In the genomic region with DNA sequence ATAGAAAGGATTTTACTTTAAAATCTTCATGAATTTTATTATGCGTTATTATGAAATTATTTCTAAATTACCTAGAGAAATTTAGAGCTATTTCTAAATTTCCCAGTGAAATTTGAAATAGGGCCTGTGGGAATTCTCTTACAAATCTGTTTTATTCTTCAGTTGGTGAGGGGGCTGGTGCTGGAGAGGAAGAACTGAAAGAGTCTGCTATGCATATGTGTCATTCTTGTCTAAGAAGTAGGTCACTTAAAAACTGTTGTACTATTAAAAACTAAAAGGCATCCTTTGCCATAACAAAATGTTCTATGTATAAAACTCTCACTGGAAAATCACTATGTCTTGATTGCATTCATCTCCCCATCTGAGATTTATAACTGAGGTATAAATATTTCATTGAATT, we compare ENCODE assay signal across 34 mouse cellular contexts.
"Had no signal": no experiment of that assay in that cellular context is flagged by ENCODE, and none has a peak within 500 bp of the region (broad histone marks: within the 10 kb centered on the region; RNA-seq: fewer than 3 reads in every experiment).

No protein-coding gene starts in this region.

- H3K4me1 ChIP-seq: heart, embryonic 12.5 days; heart, embryonic 13.5 days; heart, embryonic 15.5 days; hindbrain, embryonic 10.5 days; hindbrain, embryonic 12.5 days; hindbrain, embryonic 13.5 days; hindbrain, embryonic 15.5 days; intestine, embryonic 15.5 days; kidney, embryonic 15.5 days had no signal

- H3K9ac ChIP-seq: heart, embryonic 12.5 days; heart, embryonic 13.5 days; heart, embryonic 15.5 days; hindbrain, embryonic 12.5 days; hindbrain, embryonic 13.5 days; hindbrain, embryonic 14.5 days; hindbrain, embryonic 15.5 days; intestine, embryonic 15.5 days; kidney, embryonic 15.5 days had no signal

- H3K4me3 ChIP-seq: heart, embryonic 12.5 days; heart, embryonic 13.5 days; heart, embryonic 15.5 days; hindbrain, embryonic 10.5 days; hindbrain, embryonic 12.5 days; hindbrain, embryonic 13.5 days; hindbrain, embryonic 15.5 days; intestine, embryonic 15.5 days; kidney, embryonic 15.5 days; layer of hippocampus, adult 2 months; left cerebral cortex, adult 2 months had no signal

- DNase-seq: heart, postnatal 10 days; heart, postnatal 14 days; heart, postnatal 36 days; heart, postnatal 4 days; kidney, adult 11 months; kidney, adult 18-20 months; kidney, adult 2 months; kidney, adult 8-10 months; kidney, adult 9 months; kidney, postnatal 10 days; kidney, postnatal 14 days; kidney, postnatal 25 days; kidney, postnatal 36 days; kidney, postnatal 4 days; layer of hippocampus, adult 9-11 months; layer of hippocampus, postnatal 36 days had no signal

- ATAC-seq: hindbrain, embryonic 16.5 days; hindbrain, postnatal 0 days; inflammation-experienced regulatory T-cells, adult 6 months; intestine, embryonic 15.5 days; intestine, embryonic 16.5 days; intestine, postnatal 0 days had no signal

- H3K27ac ChIP-seq: heart, embryonic 13.5 days; heart, embryonic 15.5 days; hindbrain, embryonic 10.5 days; hindbrain, embryonic 12.5 days; hindbrain, embryonic 13.5 days; hindbrain, embryonic 14.5 days; hindbrain, embryonic 15.5 days; hindbrain, postnatal 0 days; intestine, embryonic 15.5 days; kidney, embryonic 15.5 days; kidney, postnatal 0 days; layer of hippocampus, adult 2 months; left cerebral cortex, adult 2 months had no signal

- H3K27me3 ChIP-seq: heart, embryonic 12.5 days; heart, embryonic 13.5 days; heart, embryonic 15.5 days; hindbrain, embryonic 12.5 days; hindbrain, embryonic 13.5 days; hindbrain, embryonic 15.5 days; intestine, embryonic 15.5 days; kidney, embryonic 15.5 days had no signal

- H3K36me3 ChIP-seq: heart, embryonic 12.5 days; heart, embryonic 13.5 days; heart, embryonic 15.5 days; hindbrain, embryonic 10.5 days; hindbrain, embryonic 12.5 days; hindbrain, embryonic 13.5 days; hindbrain, embryonic 15.5 days; intestine, embryonic 15.5 days; kidney, embryonic 15.5 days had no signal
